In genomic region chr11:101086756-101087681, GRCm38 (mm10) we compare ENCODE assay signal across 8 mouse cellular contexts. TPM values are rescaled to one million over a fixed set of nuclear protein-coding genes. Genes with fewer than 3 reads are reported as not detected.
DNase-seq lines count a peak whose midpoint lies in the region; ATAC-seq and TF ChIP-seq lines count a peak whose summit lies in the region.

Gene Mlx (plus strand): TSS chr11:101087277.

- peaks cover 5% of the 10 kb centered on the region for H3K4me1 ChIP-seq in cortical plate, adult 2 months (ENCODE audit: control insufficient read depth, insufficient read depth, low read length)

- TF ChIP-seq POLR2A in cortical plate, adult 2 months (IDR thresholded peaks at IDR 0.05; ENCODE audit: extremely low read depth, insufficient read depth, low read length): peak; percentile 90

- no peak for TF ChIP-seq CTCF in cortical plate, adult 2 months (IDR thresholded peaks at IDR 0.05; ENCODE audit: extremely low read depth, insufficient read depth, low read length)

- ATAC-seq in activated CD4-positive, CD25-positive, alpha-beta regulatory T cell, adult 4 months: peak; percentile 81
- peak; percentile 60 for ATAC-seq in megakaryocyte progenitor cell, adult 5-6 weeks (replicated peaks; ENCODE audit: poor library complexity)

- peak within 1 kb of the TSS; percentile 79 for H3K4me3 ChIP-seq in cortical plate, adult 2 months (ENCODE audit: insufficient read depth, low read length)

- H3K27ac ChIP-seq in cortical plate, adult 2 months (ENCODE audit: insufficient read depth, low read length): no peak within 1 kb of the TSS

- DNase-seq in gastrocnemius, postnatal 10 days: peak; percentile 85
- peak; percentile 96 for DNase-seq in induced T-regulatory cell, adult 2 months (ENCODE audit: low read depth)
- DNase-seq in left cerebral cortex, adult 9 months (ENCODE audit: low spot score in 2 of 2): peak; percentile 80 to 95
- DNase-seq in right cerebral cortex, postnatal 14 days: peak; percentile 91
- DNase-seq in urinary bladder, postnatal 36 days (ENCODE audit: low spot score in 2 of 2): peak; percentile 84 to 90

RNA-seq across cellular contexts. Expression of gene Mlx, which starts in this region (rescaled TPM):
- polyA plus RNA-seq in activated CD4-positive, CD25-positive, alpha-beta regulatory T cell, adult 4 months (2017; shearing (Covaris generic)): 10 to 100 TPM; 51.8 to 71.5 TPM
- 46.9 and 53.1 TPM in 2 replicates for polyA plus RNA-seq in cortical plate, adult 2 months (2012; rRNA removed)
- total RNA-seq in gastrocnemius, postnatal 10 days (2021): 10 to 100 TPM; 10.7 to 12.2 TPM
- total RNA-seq in megakaryocyte progenitor cell, adult 5-6 weeks (2015): 76.4 and 83.6 TPM in 2 replicates
- total RNA-seq in megakaryocyte progenitor cell, adult 5-6 weeks (2017): 84.7 and 90.0 TPM in 2 replicates

Comparison
In these comparisons a context has a peak if more than half of its experiments do, and no peak if none do; other contexts are left out.
1. RNA of gene Mlx (total RNA-seq): 76.4 to 90.0 TPM in megakaryocyte progenitor cell, adult 5-6 weeks; 10.7 to 12.2 TPM in gastrocnemius, postnatal 10 days; every median in the first group is over 4 times any median in the second.
2. Peak in every context shown above with its lines, with median percentiles within 50 percentile points of each other: DNase-seq.